Mouse (Mus musculus) erythroblast, embryonic 14.5 days (primary cell): ENCODE data around the gene Smyd3.

Experiments
- GATA1 ChIP-seq: IDR thresholded peaks from 2 replicates; pipeline ENCODE4 v1.6.1; 2012; ENCODE audit warnings: low read length, inconsistent platforms, mixed read lengths
- TAL1 ChIP-seq: IDR thresholded peaks from 3 replicates; pipeline ENCODE4 v1.6.1; 2012; ENCODE audit warnings: low read length, inconsistent platforms, mixed read lengths

DNA sequence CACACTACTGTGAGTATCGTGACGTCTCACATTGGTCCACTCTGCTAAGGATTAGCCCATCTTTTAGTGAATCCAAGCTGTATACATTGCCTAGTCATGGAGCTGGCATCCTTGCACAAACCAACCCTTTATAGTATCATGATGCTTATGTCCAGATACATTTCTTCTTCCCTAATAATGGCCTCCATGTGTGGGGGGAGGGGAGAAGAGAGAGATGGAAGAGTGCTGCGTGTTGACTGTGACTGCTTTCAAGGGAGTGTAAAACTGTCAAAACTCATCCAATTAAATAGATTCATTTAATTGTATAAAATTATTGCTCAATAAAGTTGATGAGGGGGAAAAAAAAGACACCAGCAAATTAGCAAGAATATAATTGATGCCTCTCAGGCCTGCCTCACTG is 330.7 kb downstream of the Smyd3 start:
- no peak for TF ChIP-seq GATA1
- TF ChIP-seq TAL1, result no peak
